Mouse (Mus musculus): ENCODE measurements around the gene Phc2.

Phc2 gene

GRCm38 (mm10) chr4:128769569-128770355 lies 115.3 kb downstream of the Phc2 start:
- intact Hi-C loops (cut with DNase I) = loop anchor here (2.0 to 10.0 kb wide), 2 partner anchors 51 to 155 kb away; partner anchors contain the start of genes Tlr12 and Zscan20

GRCm38 (mm10) chr4:128770698-128771097 lies 116.2 kb downstream of the Phc2 start:
- intact Hi-C loops (cut with DNase I) = loop anchor here (2.0 to 10.0 kb wide), 2 partner anchors 52 to 156 kb away; partner anchors contain the start of genes Tlr12 and Zscan20

- intact Hi-C loops (cut with DNase I) = loop anchor here (2.0 to 10.0 kb wide), 2 partner anchors 83 to 159 kb away; partner anchors contain the start of genes Tlr12 and Zscan20
Measured at GRCm38 (mm10) chr4:128773820-128774219, 119.3 kb downstream of the Phc2 start.

GRCm38 (mm10) chr4:128774467-128774866 lies 120.0 kb downstream of the Phc2 start:
- intact Hi-C loops (cut with DNase I) = loop anchor here (2.0 to 10.0 kb wide), 2 partner anchors 82 to 160 kb away; partner anchors contain the start of genes Tlr12 and Zscan20

- intact Hi-C loops (cut with DNase I) = loop anchor here (1.0 to 10.0 kb wide), 2 partner anchors 64 to 162 kb away; partner anchors contain the start of genes Tlr12 and Zscan20
Measured at GRCm38 (mm10) chr4:128776568-128777289, 122.2 kb downstream of the Phc2 start.

- intact Hi-C loops (cut with DNase I) = loop anchor here (10.0 kb wide), 1 partner anchor 163 kb away; the partner anchor contains the start of genes Tlr12 and Zscan20
Measured at GRCm38 (mm10) chr4:128777593-128777992, 123.1 kb downstream of the Phc2 start.

GRCm38 (mm10) chr4:128782037-128782436 lies 127.5 kb downstream of the Phc2 start:
- intact Hi-C loops (cut with DNase I) = no loop called here

- intact Hi-C loops (cut with DNase I) = no loop called here
Measured at GRCm38 (mm10) chr4:128782645-128783044, 128.1 kb downstream of the Phc2 start.

- intact Hi-C loops (cut with DNase I) = no loop called here
Measured at GRCm38 (mm10) chr4:128784950-128785631, 130.6 kb downstream of the Phc2 start.

- intact Hi-C loops (cut with DNase I) = no loop called here
Measured at GRCm38 (mm10) chr4:128785921-128786654, 131.6 kb downstream of the Phc2 start.

GRCm38 (mm10) chr4:128787023-128787939 lies 132.8 kb downstream of the Phc2 start:
- intact Hi-C loops (cut with DNase I) = no loop called here

GRCm38 (mm10) chr4:128788108-128788507 lies 133.6 kb downstream of the Phc2 start:
- intact Hi-C loops (cut with DNase I) = no loop called here

- intact Hi-C loops (cut with DNase I) = loop anchor here (5.0 kb wide), 1 partner anchor 68 kb away; no protein-coding TSS in a partner anchor
Measured at GRCm38 (mm10) chr4:128789646-128790045, 135.1 kb downstream of the Phc2 start.

GRCm38 (mm10) chr4:128793710-128794109 lies 139.2 kb downstream of the Phc2 start:
- intact Hi-C loops (cut with DNase I) = loop anchor here (5.0 kb wide), 1 partner anchor 64 kb away; no protein-coding TSS in a partner anchor

GRCm38 (mm10) chr4:128794198-128794597 lies 139.7 kb downstream of the Phc2 start:
- intact Hi-C loops (cut with DNase I) = loop anchor here (5.0 kb wide), 1 partner anchor 63 kb away; no protein-coding TSS in a partner anchor

GRCm38 (mm10) chr4:128795596-128795995 lies 141.1 kb downstream of the Phc2 start:
- intact Hi-C loops (cut with DNase I) = no loop called here

GRCm38 (mm10) chr4:128796788-128797187 lies 142.3 kb downstream of the Phc2 start:
- intact Hi-C loops (cut with DNase I) = no loop called here

GRCm38 (mm10) chr4:128801675-128802465 lies 147.4 kb downstream of the Phc2 start:
- intact Hi-C loops (cut with DNase I) = no loop called here

All from adrenal gland (tissue).